Mouse (Mus musculus) left cerebral cortex, postnatal 4 days (tissue): ENCODE results near the gene Wdr5b. TPM values are rescaled to one million over a fixed set of nuclear protein-coding genes. Genes with fewer than 3 reads are reported as not detected.
"Not testable (repeated sequence)": the region's sequence is repeated elsewhere in the genome, so short reads cannot be mapped to it uniquely, and the experiment has no call there.

Experiments used
- DNase-seq: peaks from one replicate; pipeline ENCODE4 v3.0.0-alpha.2; 2022
- intact Hi-C: fragments of 180-260 bp; cut with DNase I; formaldehyde crosslinking; loops from one replicate; pipeline ENCODE4 v1.15.1; 2025
- total RNA-seq, 2 experiments: library from RNA; stranded (reverse); gene quantifications; 2 replicates each; pipeline ENCODE4 v1.2.3; 2021

Wdr5b gene
- 1 to 10 TPM; 6.8 to 7.0 TPM for total RNA-seq

DNA sequence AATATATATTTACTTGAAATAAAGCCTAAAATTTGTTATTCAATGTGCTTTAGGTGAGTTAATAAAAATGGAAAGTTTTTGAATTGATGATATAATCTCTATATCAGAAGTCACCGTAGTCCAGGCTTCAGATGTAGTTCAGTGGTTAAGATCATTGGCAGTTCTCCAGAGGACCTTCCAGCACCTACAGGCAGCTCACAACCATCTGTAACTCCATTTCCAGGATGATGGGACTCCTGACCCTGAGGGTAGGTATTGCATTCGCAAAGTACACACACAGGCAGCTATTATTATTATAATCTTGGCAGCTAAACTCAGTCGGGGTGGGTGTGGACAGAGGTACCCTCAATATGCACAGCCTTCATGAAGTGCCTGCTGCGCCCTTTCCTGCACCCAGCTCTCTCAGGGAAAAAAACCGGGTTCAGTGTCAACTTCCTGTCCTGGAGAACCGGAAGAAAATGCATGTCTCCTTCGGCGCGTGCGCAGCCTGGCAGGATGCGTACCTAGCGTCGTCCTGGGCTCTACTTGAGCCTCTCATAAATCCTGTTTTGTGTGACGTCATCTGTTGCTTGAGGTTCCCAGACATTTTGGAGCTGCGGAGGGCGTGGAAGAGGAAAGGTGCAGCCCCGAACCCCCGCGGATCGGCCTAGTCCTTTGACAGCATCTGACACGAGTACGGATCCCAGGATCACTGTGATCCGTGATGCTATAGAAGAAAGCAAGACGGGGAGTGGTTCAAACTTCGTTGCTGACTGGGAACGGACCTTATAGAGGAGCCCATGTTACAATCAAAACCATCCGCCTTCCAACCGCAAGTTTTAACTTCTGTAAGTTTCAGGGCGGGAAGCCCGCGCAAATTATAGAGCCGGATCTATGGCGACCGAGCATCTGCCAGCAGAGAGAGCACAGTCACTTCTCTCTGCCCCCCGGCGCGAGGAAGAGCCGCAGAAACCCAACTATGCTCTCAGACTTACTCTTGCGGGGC is at the start of gene Wdr5b:
Gene Wdr5b, plus strand, starts transcription at position 551 of the 985 bp plus-strand sequence.
- DNase-seq: peak; percentile 91
- intact Hi-C loops: no loop called here

DNA sequence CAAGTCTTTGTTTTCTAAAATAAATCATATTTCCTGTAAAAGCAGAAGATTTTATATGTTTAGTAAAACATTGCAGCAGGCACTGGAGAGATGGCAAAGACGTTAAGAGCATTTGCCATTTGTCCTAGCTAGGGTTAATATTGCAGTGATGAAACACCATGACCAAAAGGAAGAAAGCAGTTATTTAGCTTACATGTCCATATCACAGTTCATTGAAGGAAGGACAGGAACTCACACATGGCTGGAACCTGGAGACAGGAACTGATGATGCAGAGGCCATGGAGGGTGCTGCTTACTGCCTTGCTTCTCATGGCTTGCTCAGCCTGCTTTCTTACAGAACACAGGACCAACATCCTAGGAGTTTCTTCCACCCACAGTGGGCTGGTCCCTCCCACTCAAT is 48.6 kb upstream of the Wdr5b start:
- no peak for DNase-seq
- intact Hi-C loops: no loop called here

DNA sequence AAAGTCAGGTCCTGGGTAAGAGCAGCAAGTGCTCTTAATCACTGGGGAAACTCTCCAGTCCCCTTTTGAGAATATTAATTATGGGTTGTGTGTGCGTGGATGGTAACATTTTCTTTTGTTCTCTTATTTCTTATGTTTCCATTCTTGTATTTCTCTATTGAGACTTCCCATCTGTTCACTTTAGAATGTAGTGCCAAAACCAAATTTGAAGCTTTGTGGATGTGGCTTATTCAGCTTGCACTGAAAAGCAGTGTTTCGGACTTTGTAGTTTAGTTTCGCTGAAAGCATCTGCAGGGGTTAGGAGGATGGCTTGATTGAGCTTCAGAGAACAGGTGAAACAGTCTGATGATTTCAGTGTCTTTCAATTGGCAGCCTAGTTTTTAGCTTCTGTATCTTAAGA is 47.7 kb upstream of the Wdr5b start:
- DNase-seq: no peak
- intact Hi-C loops: no loop called here

DNA sequence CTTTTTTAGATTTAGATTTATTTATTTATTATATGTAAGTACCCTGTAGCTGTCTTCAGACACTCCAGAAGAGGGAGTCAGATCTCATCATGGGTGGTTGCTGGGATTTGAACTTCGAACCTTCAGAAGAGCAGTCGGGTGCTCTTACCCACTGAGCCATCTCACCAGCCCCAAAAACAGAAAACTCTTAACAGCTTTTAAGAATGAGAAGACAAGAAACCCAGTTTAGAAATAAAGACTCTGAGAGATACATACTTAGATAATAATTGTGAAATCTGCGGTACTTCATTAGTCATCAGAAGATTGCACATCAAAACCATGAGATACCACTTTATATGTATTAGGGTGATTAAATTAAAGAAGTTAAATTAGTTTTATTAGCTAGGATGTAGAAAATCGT is 42.1 kb upstream of the Wdr5b start:
- DNase-seq, intact Hi-C loops: not testable (repeated sequence)

GRCm38 (mm10) chr16:36008396-36008795 is 32.6 kb upstream of the Wdr5b start:
- intact Hi-C loops: no loop called here
- no peak for DNase-seq

GRCm38 (mm10) chr16:36016335-36016734 is 24.7 kb upstream of the Wdr5b start:
- no peak for DNase-seq
- intact Hi-C loops: loop anchor here (10.0 kb wide), 1 partner anchor 838 kb away; no protein-coding TSS in a partner anchor

- DNase-seq, intact Hi-C loops: not testable (repeated sequence)
Observed at GRCm38 (mm10) chr16:36028120-36028519, 12.9 kb upstream of the Wdr5b start.

- no peak for DNase-seq
- intact Hi-C loops: no loop called here
Observed at GRCm38 (mm10) chr16:36041625-36042020, 633 bp downstream of the Wdr5b start.

GRCm38 (mm10) chr16:36043073-36043472 is 2.1 kb downstream of the Wdr5b start:
- intact Hi-C loops: no loop called here

DNA sequence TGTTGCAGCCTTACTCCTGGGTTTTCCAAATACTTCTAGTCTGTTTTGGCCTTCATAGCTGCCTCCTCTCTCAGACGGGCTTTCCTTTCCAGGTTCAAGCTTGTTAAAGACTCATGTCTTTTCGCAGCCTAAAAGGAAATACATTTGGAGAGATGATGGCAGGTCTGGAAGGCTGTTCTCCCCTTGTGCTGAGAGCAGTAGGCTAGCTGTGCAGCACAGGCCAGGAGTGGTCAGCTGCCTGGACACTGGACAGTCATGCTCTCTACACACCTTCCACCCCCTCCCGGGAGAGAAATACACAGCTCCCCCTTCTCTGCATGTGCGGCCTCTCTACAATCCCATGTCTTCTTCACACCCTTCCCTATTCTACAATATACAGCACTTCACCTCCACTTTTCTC is 3.0 kb downstream of the Wdr5b start:
- intact Hi-C loops: no loop called here

More at GRCm38 (mm10) chr16:36043073-36043472, 2.1 kb downstream of the Wdr5b start:
- no peak for DNase-seq

DNA sequence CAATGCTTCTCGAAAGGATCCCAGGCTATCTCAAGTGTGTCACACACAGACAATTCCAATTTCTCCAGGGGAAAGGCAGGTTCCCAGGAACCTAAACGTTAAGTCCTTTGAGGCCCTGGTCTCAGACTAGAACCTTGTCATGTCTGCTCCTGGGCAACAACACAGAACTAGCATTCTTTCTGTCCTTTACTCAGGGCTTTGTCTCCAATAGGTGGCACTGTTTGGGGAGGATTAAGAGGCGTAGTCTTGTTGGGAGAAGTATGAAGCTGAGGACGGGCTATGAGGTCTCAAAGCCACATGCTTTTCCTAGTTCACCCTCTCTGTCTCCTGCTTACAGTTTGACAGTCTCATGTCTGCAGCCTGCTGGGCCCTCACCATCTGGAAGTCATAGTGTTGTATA is 6.5 kb downstream of the Wdr5b start:
- DNase-seq: no peak
- intact Hi-C loops: no loop called here

More for the DNA sequence above, 3.0 kb downstream of the Wdr5b start:
- DNase-seq: no peak

GRCm38 (mm10) chr16:36051491-36051890 is 10.5 kb downstream of the Wdr5b start:
- intact Hi-C loops: no loop called here
- no peak for DNase-seq

DNA sequence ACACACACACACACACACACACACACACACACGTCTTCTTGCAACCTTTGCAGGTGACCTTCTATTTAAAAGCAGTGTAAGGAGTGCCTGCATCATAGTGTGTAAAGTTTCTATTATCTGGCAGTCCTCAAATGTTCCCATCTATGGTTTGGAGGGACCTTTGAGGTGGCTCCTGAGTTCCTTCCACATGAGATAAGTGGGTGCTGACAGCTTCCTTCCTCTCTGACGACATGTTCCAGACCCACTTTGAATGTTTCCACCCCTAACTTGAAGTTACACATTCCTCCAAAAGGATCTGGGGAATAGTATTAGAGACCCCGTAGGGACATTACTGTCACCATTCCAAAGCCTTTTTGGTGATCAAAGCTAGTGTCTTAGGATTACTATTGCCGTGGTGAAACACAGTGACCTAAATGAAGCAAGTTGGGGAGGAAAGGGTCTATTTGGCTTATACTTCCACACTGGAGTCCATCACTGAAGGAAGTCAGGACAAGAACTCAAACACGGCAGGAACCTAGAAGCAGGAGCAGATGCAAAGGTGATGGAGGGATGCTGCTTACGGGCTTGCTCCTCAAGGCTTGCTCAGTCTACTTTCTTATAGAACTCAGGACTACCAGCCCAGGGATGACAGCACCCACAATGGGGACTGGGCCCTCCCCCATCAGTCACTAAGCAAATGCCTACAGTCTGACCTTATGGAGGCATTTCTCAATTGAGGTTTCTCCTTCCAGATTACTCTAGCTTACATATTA is 12.7 kb downstream of the Wdr5b start:
- DNase-seq: no peak
- intact Hi-C loops: no loop called here

DNA sequence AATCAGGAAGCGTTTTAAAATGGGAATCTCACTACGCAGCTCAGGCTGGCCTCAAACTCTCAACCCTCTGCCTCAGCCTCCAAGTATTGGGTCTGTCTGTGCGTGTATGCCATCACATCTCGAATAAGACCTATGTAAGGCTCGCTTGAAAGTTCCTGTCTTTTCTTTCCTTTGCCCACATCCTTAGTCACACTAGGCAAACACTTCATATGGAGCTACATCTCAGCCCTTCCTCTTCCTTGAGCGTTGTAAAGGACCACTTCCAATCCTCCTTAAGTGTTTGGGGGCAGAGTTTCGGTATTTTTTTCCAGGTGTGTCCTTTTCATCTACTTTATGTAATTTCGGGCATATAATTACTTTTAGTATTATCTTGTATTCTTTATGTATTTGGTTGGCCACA is 13.9 kb downstream of the Wdr5b start:
- no peak for DNase-seq
- intact Hi-C loops: no loop called here

DNA sequence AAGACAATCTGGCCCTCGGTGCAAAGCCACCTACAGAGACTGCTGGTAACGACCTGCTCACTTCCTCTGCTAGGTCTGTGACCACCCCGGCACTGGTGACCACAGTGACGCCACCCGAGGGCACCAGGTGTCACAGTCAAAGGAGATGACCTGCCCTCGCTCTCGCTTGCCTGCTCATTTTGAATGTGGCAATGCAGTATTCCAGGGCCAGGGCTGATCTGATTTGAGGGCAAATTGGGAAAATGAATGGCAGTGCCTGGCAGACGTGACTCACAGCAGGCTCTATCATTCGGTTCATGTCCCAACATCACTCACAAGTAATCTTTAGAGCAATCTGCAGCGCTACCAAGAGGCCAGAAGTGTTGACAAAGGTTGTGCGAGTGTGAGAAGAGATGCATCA is 15.4 kb downstream of the Wdr5b start:
- no peak for DNase-seq
- intact Hi-C loops: no loop called here

- intact Hi-C loops: no loop called here
- no peak for DNase-seq
Observed at GRCm38 (mm10) chr16:36057933-36058475, 17.0 kb downstream of the Wdr5b start.

GRCm38 (mm10) chr16:36062534-36062933 is 21.5 kb downstream of the Wdr5b start:
- DNase-seq, intact Hi-C loops: not testable (repeated sequence)

DNA sequence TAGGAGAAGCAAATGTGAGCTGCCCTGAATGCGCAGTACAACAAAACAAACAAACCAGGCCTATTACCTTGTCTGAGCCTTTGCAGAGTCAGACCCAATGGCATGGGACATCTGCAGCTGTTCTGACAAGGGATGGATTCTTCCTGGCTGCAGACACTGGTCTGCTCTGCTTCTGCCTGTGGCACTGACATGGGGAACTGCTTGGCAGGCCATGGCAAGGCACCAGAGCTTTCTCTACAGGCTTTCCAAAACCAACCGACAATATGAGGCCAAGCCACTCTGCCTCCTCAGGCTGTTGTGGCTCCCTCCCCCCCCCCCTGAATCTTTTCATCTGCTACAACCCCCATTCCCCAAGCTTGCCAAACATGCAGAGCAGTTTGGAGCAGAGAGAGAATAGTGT is 22.3 kb downstream of the Wdr5b start:
- intact Hi-C loops: no loop called here
- peak; percentile 42 for DNase-seq

DNA sequence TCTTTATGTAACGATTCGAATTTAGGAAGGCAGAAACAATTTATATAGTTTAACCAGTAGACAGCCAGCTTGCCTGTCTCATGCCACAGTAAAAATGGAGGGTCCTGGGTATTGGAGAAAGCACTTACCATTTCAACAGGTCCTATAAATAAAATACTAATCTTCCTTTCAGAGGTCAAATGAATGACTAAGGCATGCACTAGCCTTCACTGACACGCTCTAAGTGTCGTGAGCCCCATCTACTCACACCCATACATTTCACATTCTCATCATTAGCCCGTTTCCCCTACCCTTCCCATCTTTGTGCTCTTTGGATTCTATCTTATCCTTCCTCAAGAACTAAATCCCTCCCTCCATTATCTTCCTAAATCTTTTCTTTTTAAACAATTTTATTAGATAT is 23.9 kb downstream of the Wdr5b start:
- intact Hi-C loops: no loop called here
- no peak for DNase-seq

DNA sequence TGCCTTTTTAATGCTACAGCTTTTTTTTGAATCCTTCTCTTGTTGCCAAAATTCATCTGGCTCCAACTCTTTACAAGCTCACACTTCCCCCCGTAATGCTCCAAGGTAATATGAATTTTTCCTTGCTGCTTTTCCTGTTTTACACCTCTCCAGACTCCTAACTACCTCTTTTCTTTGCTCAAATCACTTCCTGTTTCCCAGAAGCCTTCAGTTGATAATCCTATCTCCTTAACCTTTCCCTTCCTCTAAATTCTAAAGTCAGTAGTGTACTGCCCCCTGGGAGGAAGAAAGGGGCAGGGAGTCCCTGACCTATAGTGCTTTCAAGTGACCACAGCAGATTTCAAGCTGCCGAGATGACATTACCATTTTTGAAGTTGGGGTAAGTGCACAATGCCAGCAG is 26.7 kb downstream of the Wdr5b start:
- DNase-seq: no peak
- intact Hi-C loops: no loop called here

DNA sequence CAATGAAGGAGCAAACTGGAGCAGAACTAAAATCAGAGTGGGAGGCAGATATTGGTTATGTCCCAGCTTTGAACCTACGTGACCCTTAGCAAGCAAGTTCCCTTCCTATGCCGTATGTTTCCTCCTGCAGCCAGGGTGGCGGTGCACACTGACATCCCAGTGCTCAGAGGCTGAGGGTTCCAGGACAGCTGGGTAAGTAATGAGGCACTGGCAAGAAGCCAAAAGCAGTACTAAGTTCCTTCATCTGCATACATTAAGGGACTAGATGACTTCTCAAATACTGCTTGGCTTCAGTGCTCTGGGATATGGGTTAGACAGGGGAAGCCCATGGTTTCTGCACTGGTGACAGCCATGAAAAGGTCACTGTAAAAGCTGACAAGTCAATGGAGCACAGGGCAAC is 27.4 kb downstream of the Wdr5b start:
- no peak for DNase-seq
- intact Hi-C loops: no loop called here
